Mouse (Mus musculus): ENCODE data around the gene Tgfbr3. TPM values are rescaled to one million over a fixed set of nuclear protein-coding genes. Genes with fewer than 3 reads are reported as not detected.

Tgfbr3 gene
- polyA plus RNA-seq, 1 experiment from 2014 or later: 2.2 TPM

- ATAC-seq: no peak
- Histone ChIP-seq H3K4me3 (replicated peaks; ENCODE audit: low read length) (no peak overlapping the region), H3K4me2 (ENCODE audit: low read length) (no peak overlapping the region), H3K9ac (replicated peaks; ENCODE audit: low read depth, low read length) (no peak overlapping the region), H3K4me1 (replicated peaks; ENCODE audit: control insufficient read depth, insufficient read depth, low read length) (no peaks in the 10 kb centered on the region; the same call in 1 of the 2 replicates), H3K9me3 (ENCODE audit: control insufficient read depth, low read length) (no peaks in the 10 kb centered on the region), H3K27me3 (replicated peaks; ENCODE audit: control insufficient read depth, insufficient read depth, low read length) (peaks cover 48% of the 10 kb centered on the region), H3K27ac (ENCODE audit: low read length) (no peak overlapping the region), H3K36me3 (ENCODE audit: control insufficient read depth, insufficient read depth) (no peaks in the 10 kb centered on the region)
- 93% methylated on average over 16 of the region's 16 CpGs for WGBS
Measured at GRCm38 (mm10) chr5:107264426-107265360, 24.7 kb downstream of the Tgfbr3 start.

- Histone ChIP-seq H3K9me3 (ENCODE audit: control insufficient read depth, low read length) (no peaks in the 10 kb centered on the region), H3K4me2 (ENCODE audit: low read length) (no peak overlapping the region), H3K27me3 (replicated peaks; ENCODE audit: control insufficient read depth, insufficient read depth, low read length) (peaks cover 55% of the 10 kb centered on the region), H3K9ac (replicated peaks; ENCODE audit: low read depth, low read length) (no peak overlapping the region), H3K27ac (ENCODE audit: low read length) (no peak overlapping the region), H3K4me3 (replicated peaks; ENCODE audit: low read length) (no peak overlapping the region), H3K4me1 (replicated peaks; ENCODE audit: control insufficient read depth, insufficient read depth, low read length) (no peaks in the 10 kb centered on the region; the same call in 1 of the 2 replicates), H3K36me3 (ENCODE audit: control insufficient read depth, insufficient read depth) (no peaks in the 10 kb centered on the region)
- no peak for ATAC-seq
- 90% methylated on average over 3 of the region's 3 CpGs for WGBS
Measured at GRCm38 (mm10) chr5:107263836-107264235, 25.6 kb downstream of the Tgfbr3 start.

GRCm38 (mm10) chr5:107261930-107262329, 27.5 kb downstream of the Tgfbr3 start:
- H3K9ac ChIP-seq (replicated peaks; ENCODE audit: low read depth, low read length): no peak overlapping the region
- no peaks in the 10 kb centered on the region for H3K36me3 ChIP-seq (ENCODE audit: control insufficient read depth, insufficient read depth)
- 81% methylated on average over 6 of the region's 6 CpGs for WGBS
- no peak overlapping the region for H3K27ac ChIP-seq (ENCODE audit: low read length)
- H3K4me3 ChIP-seq (replicated peaks; ENCODE audit: low read length): no peak overlapping the region
- no peak overlapping the region for H3K4me2 ChIP-seq (ENCODE audit: low read length)
- peaks cover 43% of the 10 kb centered on the region for H3K27me3 ChIP-seq (replicated peaks; ENCODE audit: control insufficient read depth, insufficient read depth, low read length)
- H3K9me3 ChIP-seq (ENCODE audit: control insufficient read depth, low read length): no peaks in the 10 kb centered on the region
- H3K4me1 ChIP-seq (replicated peaks; ENCODE audit: control insufficient read depth, insufficient read depth, low read length): no peaks in the 10 kb centered on the region
- no peak for ATAC-seq

GRCm38 (mm10) chr5:107260708-107261495, 28.5 kb downstream of the Tgfbr3 start:
- WGBS: 66% methylated on average over 10 of the region's 10 CpGs
- Histone ChIP-seq H3K27me3 (replicated peaks; ENCODE audit: control insufficient read depth, insufficient read depth, low read length) (peaks cover 38% of the 10 kb centered on the region), H3K4me2 (ENCODE audit: low read length) (no peak overlapping the region), H3K4me3 (replicated peaks; ENCODE audit: low read length) (no peak overlapping the region), H3K4me1 (replicated peaks; ENCODE audit: control insufficient read depth, insufficient read depth, low read length) (no peaks in the 10 kb centered on the region), H3K36me3 (ENCODE audit: control insufficient read depth, insufficient read depth) (no peaks in the 10 kb centered on the region), H3K27ac (ENCODE audit: low read length) (no peak overlapping the region), H3K9me3 (ENCODE audit: control insufficient read depth, low read length) (no peaks in the 10 kb centered on the region), H3K9ac (replicated peaks; ENCODE audit: low read depth, low read length) (no peak overlapping the region)
- no peak for ATAC-seq

- no peak overlapping the region for H3K4me2 ChIP-seq (ENCODE audit: low read length)
- 91% methylated on average over 4 of the region's 4 CpGs for WGBS
- no peak overlapping the region for H3K9ac ChIP-seq (replicated peaks; ENCODE audit: low read depth, low read length)
- H3K36me3 ChIP-seq (ENCODE audit: control insufficient read depth, insufficient read depth): no peaks in the 10 kb centered on the region
- no peak overlapping the region for H3K27ac ChIP-seq (ENCODE audit: low read length)
- H3K4me3 ChIP-seq (replicated peaks; ENCODE audit: low read length): no peak overlapping the region
- H3K27me3 ChIP-seq (replicated peaks; ENCODE audit: control insufficient read depth, insufficient read depth, low read length): peaks cover 37% of the 10 kb centered on the region
- H3K4me1 ChIP-seq (replicated peaks; ENCODE audit: control insufficient read depth, insufficient read depth, low read length): no peaks in the 10 kb centered on the region
- no peaks in the 10 kb centered on the region for H3K9me3 ChIP-seq (ENCODE audit: control insufficient read depth, low read length)
- no peak for ATAC-seq
Measured at GRCm38 (mm10) chr5:107259487-107260040, 29.9 kb downstream of the Tgfbr3 start.

- Histone ChIP-seq H3K27me3 (replicated peaks; ENCODE audit: control insufficient read depth, insufficient read depth, low read length) (peaks cover 43% of the 10 kb centered on the region), H3K36me3 (ENCODE audit: control insufficient read depth, insufficient read depth) (no peaks in the 10 kb centered on the region), H3K4me3 (replicated peaks; ENCODE audit: low read length) (no peak overlapping the region), H3K4me2 (ENCODE audit: low read length) (no peak overlapping the region), H3K4me1 (replicated peaks; ENCODE audit: control insufficient read depth, insufficient read depth, low read length) (peaks cover 17% of the 10 kb centered on the region), H3K9me3 (ENCODE audit: control insufficient read depth, low read length) (peaks cover 7% of the 10 kb centered on the region), H3K9ac (replicated peaks; ENCODE audit: low read depth, low read length) (no peak overlapping the region), H3K27ac (ENCODE audit: low read length) (no peak overlapping the region)
- WGBS: 88% methylated on average over 3 of the region's 3 CpGs
- no peak for ATAC-seq
Measured at GRCm38 (mm10) chr5:107253395-107253794, 36.0 kb downstream of the Tgfbr3 start.

GRCm38 (mm10) chr5:107252435-107252834, 37.0 kb downstream of the Tgfbr3 start:
- Histone ChIP-seq H3K4me3 (replicated peaks; ENCODE audit: low read length) (no peak overlapping the region), H3K27ac (ENCODE audit: low read length) (no peak overlapping the region), H3K9ac (replicated peaks; ENCODE audit: low read depth, low read length) (no peak overlapping the region), H3K27me3 (replicated peaks; ENCODE audit: control insufficient read depth, insufficient read depth, low read length) (peaks cover 51% of the 10 kb centered on the region), H3K9me3 (ENCODE audit: control insufficient read depth, low read length) (peaks cover 7% of the 10 kb centered on the region), H3K36me3 (ENCODE audit: control insufficient read depth, insufficient read depth) (no peaks in the 10 kb centered on the region), H3K4me2 (ENCODE audit: low read length) (no peak overlapping the region), H3K4me1 (replicated peaks; ENCODE audit: control insufficient read depth, insufficient read depth, low read length) (peaks cover 17% of the 10 kb centered on the region)
- 0 out of 2 replicates have a peak, but pooled peaks have one; percentile 21 for ATAC-seq
- 31% methylated on average over 1 of the region's 1 CpGs for WGBS

- no peak overlapping the region for H3K4me2 ChIP-seq (ENCODE audit: low read length)
- H3K36me3 ChIP-seq (ENCODE audit: control insufficient read depth, insufficient read depth): no peaks in the 10 kb centered on the region
- no peak overlapping the region for H3K9ac ChIP-seq (replicated peaks; ENCODE audit: low read depth, low read length)
- H3K27ac ChIP-seq (ENCODE audit: low read length): no peak overlapping the region
- H3K4me3 ChIP-seq (replicated peaks; ENCODE audit: low read length): no peak overlapping the region
- peak; percentile 96 for ATAC-seq
- peaks cover 51% of the 10 kb centered on the region for H3K27me3 ChIP-seq (replicated peaks; ENCODE audit: control insufficient read depth, insufficient read depth, low read length)
- 2% methylated on average over 3 of the region's 3 CpGs for WGBS
- peaks cover 7% of the 10 kb centered on the region for H3K9me3 ChIP-seq (ENCODE audit: control insufficient read depth, low read length)
- peaks cover 17% of the 10 kb centered on the region for H3K4me1 ChIP-seq (replicated peaks; ENCODE audit: control insufficient read depth, insufficient read depth, low read length)
Measured at GRCm38 (mm10) chr5:107251751-107252305, 37.6 kb downstream of the Tgfbr3 start.

Data from forebrain, embryonic 16.5 days (tissue).